Mouse (Mus musculus) CH12.LX (cell line): ENCODE data around the gene Rel. TPM values are rescaled to one million over a fixed set of nuclear protein-coding genes. Genes with fewer than 3 reads are reported as not detected.

Source experiments
- DNase-seq: peaks from one replicate; pipeline ENCODE4 v3.0.0-alpha.2; 2013; ENCODE audit errors: extremely low read depth
- H3K27ac ChIP-seq: 2 replicates; pipeline ENCODE4 v1.5.1; 2012; ENCODE audit warnings: low read depth, mild to moderate bottlenecking, control low read depth, moderate library complexity; ENCODE audit not compliant: insufficient read depth
- H3K27me3 ChIP-seq: replicated peaks from 2 replicates; pipeline ENCODE3; 2012; ENCODE audit warnings: inconsistent platforms
- H3K36me3 ChIP-seq, 2 experiments: replicated peaks in 1 of 2; 2 replicates each; pipeline versions ENCODE3 to v1.6.1; 2012; ENCODE audit warnings: inconsistent platforms in 1 of 2, low read length in 1 of 2, mild to moderate bottlenecking in 1 of 2, mixed read lengths in 1 of 2, moderate library complexity in 1 of 2; ENCODE audit not compliant: control insufficient read depth in 1 of 2, insufficient read depth in 1 of 2
- H3K4me1 ChIP-seq, 2 experiments: 2 replicates each; pipeline ENCODE4 v1.6.1; 2012; ENCODE audit warnings: inconsistent platforms in 1 of 2, moderate library complexity in 1 of 2; ENCODE audit not compliant: insufficient read depth in 2 of 2, control insufficient read depth in 1 of 2
- H3K4me2 ChIP-seq: 2 replicates; pipeline ENCODE4 v1.6.1; 2012; ENCODE audit warnings: low read depth, mild to moderate bottlenecking, control low read depth; ENCODE audit not compliant: poor library complexity, insufficient read depth, severe bottlenecking
- H3K4me3 ChIP-seq, 3 experiments: fragments of 150-350 bp in 1 of 3; sonication (generic) in 1 of 3; replicated peaks in 1 of 3; 2 replicates each; pipeline versions ENCODE3 to v1.5.1; 2011 to 2012; ENCODE audit warnings: low read depth in 2 of 3, low read length in 2 of 3, mild to moderate bottlenecking in 2 of 3, moderate library complexity in 2 of 3, control low read depth in 1 of 3, improper control_type of control experiment in 1 of 3, inconsistent platforms in 1 of 3, mixed read lengths in 1 of 3; ENCODE audit not compliant: poor library complexity in 1 of 3
- H3K79me2 ChIP-seq: replicated peaks from 2 replicates; pipeline ENCODE4 v1.6.1; 2012; ENCODE audit warnings: mild to moderate bottlenecking, moderate library complexity; ENCODE audit not compliant: control insufficient read depth, poor library complexity, insufficient read depth, severe bottlenecking; ENCODE audit errors: extremely low read depth
- H3K9ac ChIP-seq: 2 replicates; pipeline ENCODE4 v1.6.1; 2012; ENCODE audit warnings: low read depth, mild to moderate bottlenecking, control low read depth, moderate library complexity; ENCODE audit not compliant: insufficient read depth
- H3K9me3 ChIP-seq: replicated peaks from 2 replicates; pipeline ENCODE3; 2012; ENCODE audit warnings: low read length, inconsistent platforms, mixed read lengths
- BHLHE40 ChIP-seq: IDR thresholded peaks from 2 replicates; pipeline ENCODE4 v1.6.1; 2011; ENCODE audit warnings: mild to moderate bottlenecking, low read depth, low read length, improper control_type of control experiment
- CHD1 ChIP-seq: IDR thresholded peaks from 2 replicates; pipeline ENCODE4 v1.6.1; 2012; ENCODE audit warnings: low read depth, low read length, improper control_type of control experiment, inconsistent platforms
- CHD2 ChIP-seq: IDR thresholded peaks from 2 replicates; pipeline ENCODE4 v1.6.1; 2011; ENCODE audit warnings: low read length, improper control_type of control experiment
- E2F4 ChIP-seq: IDR thresholded peaks from 2 replicates; pipeline ENCODE4 v1.6.1; 2011; ENCODE audit warnings: low read depth, low read length, improper control_type of control experiment; ENCODE audit not compliant: insufficient replicate concordance
- ELF1 ChIP-seq: IDR thresholded peaks from 2 replicates; pipeline ENCODE4 v1.6.1; 2014; ENCODE audit warnings: low read depth, mild to moderate bottlenecking, inconsistent platforms, low read length, improper control_type of control experiment
- EP300 ChIP-seq: IDR thresholded peaks from 2 replicates; pipeline ENCODE4 v1.6.1; 2011; ENCODE audit warnings: low read length, improper control_type of control experiment
- ETS1 ChIP-seq: conservative IDR thresholded peaks from 2 replicates; pipeline ENCODE4 v1.6.1; 2012; ENCODE audit warnings: low read depth, mild to moderate bottlenecking, inconsistent platforms, low read length, improper control_type of control experiment, moderate library complexity
- GABPA ChIP-seq: IDR thresholded peaks from 2 replicates; pipeline ENCODE4 v1.6.1; 2012; ENCODE audit warnings: low read depth, low read length, improper control_type of control experiment, inconsistent platforms; ENCODE audit not compliant: insufficient replicate concordance
- HCFC1 ChIP-seq: IDR thresholded peaks from 2 replicates; pipeline ENCODE4 v1.6.1; 2012; ENCODE audit warnings: low read depth, mild to moderate bottlenecking, inconsistent platforms, low read length, improper control_type of control experiment
- IRF4 ChIP-seq: IDR thresholded peaks from 2 replicates; pipeline ENCODE4 v1.6.1; 2014; ENCODE audit warnings: low read depth, mild to moderate bottlenecking, inconsistent platforms, low read length, improper control_type of control experiment
- JUN ChIP-seq: IDR thresholded peaks from 2 replicates; pipeline ENCODE4 v1.6.1; 2011; ENCODE audit warnings: low read depth, mild to moderate bottlenecking, low read length, improper control_type of control experiment, moderate library complexity; ENCODE audit not compliant: insufficient read depth
- JUND ChIP-seq: conservative IDR thresholded peaks from 2 replicates; pipeline ENCODE4 v1.6.1; 2011; ENCODE audit warnings: low read depth, low read length, improper control_type of control experiment
- KAT2A ChIP-seq: IDR thresholded peaks from 2 replicates; pipeline ENCODE4 v1.6.1; 2012; ENCODE audit warnings: low read length, improper control_type of control experiment, inconsistent platforms; ENCODE audit not compliant: insufficient replicate concordance
- MAFK ChIP-seq: IDR thresholded peaks from 2 replicates; pipeline ENCODE4 v1.6.1; 2011; ENCODE audit warnings: low read length, improper control_type of control experiment; ENCODE audit not compliant: insufficient replicate concordance
- MAX ChIP-seq: IDR thresholded peaks from 2 replicates; pipeline ENCODE4 v1.6.1; 2011; ENCODE audit warnings: low read length, improper control_type of control experiment
- MAZ ChIP-seq: IDR thresholded peaks from 2 replicates; pipeline ENCODE4 v1.6.1; 2012; ENCODE audit warnings: low read depth, mild to moderate bottlenecking, inconsistent platforms, low read length, improper control_type of control experiment, moderate library complexity
- MEF2A ChIP-seq: IDR thresholded peaks from 2 replicates; pipeline ENCODE4 v1.6.1; 2014; ENCODE audit warnings: low read depth, mild to moderate bottlenecking, inconsistent platforms, low read length, improper control_type of control experiment, borderline replicate concordance
- MXI1 ChIP-seq: IDR thresholded peaks from 2 replicates; pipeline ENCODE4 v1.6.1; 2011; ENCODE audit warnings: mild to moderate bottlenecking, low read depth, low read length, improper control_type of control experiment
- MYC ChIP-seq: IDR thresholded peaks from 2 replicates; pipeline ENCODE4 v1.6.1; 2011; ENCODE audit warnings: low read depth, mild to moderate bottlenecking, improper control_type of control experiment, low read length
- NELFE ChIP-seq: IDR thresholded peaks from 2 replicates; pipeline ENCODE4 v1.6.1; 2011; ENCODE audit warnings: low read depth, low read length, improper control_type of control experiment
- NRF1 ChIP-seq: IDR thresholded peaks from 2 replicates; pipeline ENCODE4 v1.6.1; 2014; ENCODE audit warnings: low read depth, mild to moderate bottlenecking, inconsistent platforms, low read length, improper control_type of control experiment, moderate library complexity
- PAX5 ChIP-seq: IDR thresholded peaks from 2 replicates; pipeline ENCODE4 v1.6.1; 2012; ENCODE audit warnings: low read length, inconsistent platforms, mixed read lengths
- POLR2A ChIP-seq: IDR thresholded peaks from 2 replicates; pipeline ENCODE4 v1.6.1; 2011; ENCODE audit warnings: low read depth, mild to moderate bottlenecking, improper control_type of control experiment, low read length
- POLR2AphosphoS2 ChIP-seq: IDR thresholded peaks from 2 replicates; pipeline ENCODE4 v1.6.1; 2011; ENCODE audit warnings: low read depth, low read length, improper control_type of control experiment
- RAD21 ChIP-seq: IDR thresholded peaks from 2 replicates; pipeline ENCODE4 v1.6.1; 2011; ENCODE audit warnings: low read depth, mild to moderate bottlenecking, low read length, improper control_type of control experiment, moderate library complexity
- RCOR1 ChIP-seq: conservative IDR thresholded peaks from 2 replicates; pipeline ENCODE4 v1.6.1; 2012; ENCODE audit warnings: low read depth, mild to moderate bottlenecking, inconsistent platforms, low read length, improper control_type of control experiment
- SIN3A ChIP-seq: IDR thresholded peaks from 2 replicates; pipeline ENCODE4 v1.6.1; 2012; ENCODE audit warnings: low read length, improper control_type of control experiment, inconsistent platforms
- SMC3 ChIP-seq: IDR thresholded peaks from 2 replicates; pipeline ENCODE4 v1.6.1; 2011; ENCODE audit warnings: low read depth, low read length, improper control_type of control experiment
- TBP ChIP-seq: conservative IDR thresholded peaks from 2 replicates; pipeline ENCODE4 v1.6.1; 2011; ENCODE audit warnings: low read depth, low read length, improper control_type of control experiment
- UBTF ChIP-seq: IDR thresholded peaks from 2 replicates; pipeline ENCODE4 v1.6.1; 2012; ENCODE audit warnings: low read depth, mild to moderate bottlenecking, inconsistent platforms, low read length, improper control_type of control experiment, moderate library complexity
- USF1 ChIP-seq: IDR thresholded peaks from 2 replicates; pipeline ENCODE4 v1.6.1; 2014; ENCODE audit warnings: low read depth, mild to moderate bottlenecking, inconsistent platforms, low read length, improper control_type of control experiment
- USF2 ChIP-seq: conservative IDR thresholded peaks from 2 replicates; pipeline ENCODE4 v1.6.1; 2011; ENCODE audit warnings: low read depth, low read length, improper control_type of control experiment
- ZC3H11A ChIP-seq: IDR thresholded peaks from 2 replicates; pipeline ENCODE4 v1.6.1; 2012; ENCODE audit warnings: low read depth, mild to moderate bottlenecking, inconsistent platforms, low read length, improper control_type of control experiment
- ZKSCAN1 ChIP-seq: IDR thresholded peaks from 2 replicates; pipeline ENCODE4 v1.6.1; 2012; ENCODE audit warnings: low read depth, inconsistent platforms, low read length, improper control_type of control experiment, borderline replicate concordance
- ZMIZ1 ChIP-seq: IDR thresholded peaks from 2 replicates; pipeline ENCODE4 v1.6.1; 2012; ENCODE audit warnings: low read depth, mild to moderate bottlenecking, inconsistent platforms, low read length, improper control_type of control experiment
- ZNF384 ChIP-seq: IDR thresholded peaks from 2 replicates; pipeline ENCODE4 v1.6.1; 2012; ENCODE audit warnings: low read depth, low read length, improper control_type of control experiment, inconsistent platforms
- dilution Hi-C: fragments of 300-500 bp; cut with MboI; formaldehyde crosslinking; loops from 2 replicates; pipeline ENCODE4 v1.14.3; 2020; ENCODE audit warnings: low sequenced_read_pairs; ENCODE audit not compliant: extremely low pct_unique_long_range_greater_than_20kb, extremely low pct_ligation_motif_present
- in situ Hi-C: fragments of 300-500 bp; cut with MboI; formaldehyde crosslinking; loops from 3 replicates; pipeline ENCODE4 v1.14.3; 2019; ENCODE audit warnings: low sequenced_read_pairs, low pct_ligation_motif_present, low pct_unique_long_range_greater_than_20kb, mixed read lengths
- polyA plus RNA-seq: library from polyadenylated mRNA; unstranded; fragments of >175 nt; gene quantifications from 2 replicates; pipeline ENCODE4 v1.2.1, GENCODE M21; 2012; ENCODE audit warnings: low read depth; ENCODE audit not compliant: insufficient read length
- total RNA-seq, 2 experiments: library from RNA; depleted of rRNA; stranded (reverse); fragments of 300-350 nt in 1 of 2; fragments of >200 nt in 1 of 2; gene quantifications; 2 replicates each; pipeline ENCODE4 v1.2.3; 2012 to 2014

Rel gene
- total and polyA plus RNA-seq, 3 experiments, result 26.2 to 38.1 (median 28.4) TPM

- TF ChIP-seq PAX5 (no peak), MYC (peak; percentile 94), NRF1 (no peak), ELF1 (peak; percentile 79), MAFK (peak; percentile 83), BHLHE40 (peak; percentile 86)
Observed at GRCm38 (mm10) chr11:23754329-23754728, 16.4 kb downstream of the Rel start (continued).

- H3K4me2 ChIP-seq, result peak overlapping the region; percentile 80
- H3K4me1 ChIP-seq, result peaks cover 23 to 77% of the 10 kb centered on the region in 2 experiments
- peaks cover 71% of the 10 kb centered on the region for H3K79me2 ChIP-seq
- in situ Hi-C loops, result no loop called here
- H3K9me3 ChIP-seq, result no peaks in the 10 kb centered on the region
- dilution Hi-C loops, result no loop called here
- H3K27me3 ChIP-seq, result no peaks in the 10 kb centered on the region
- DNase-seq, result peak; percentile 60
- H3K36me3 ChIP-seq, result peaks cover 50 to 78% of the 10 kb centered on the region in 2 experiments
- H3K4me3 ChIP-seq, result no peak overlapping the region
- H3K9ac ChIP-seq, result peak overlapping the region; percentile 61
- peak overlapping the region; percentile 77; the same call in 1 of the 2 replicates for H3K27ac ChIP-seq
- TF ChIP-seq JUN, result peak; percentile 96
- no peak for TF ChIP-seq NELFE
- no peak for TF ChIP-seq HCFC1
- no peak for TF ChIP-seq SIN3A
- TF ChIP-seq POLR2AphosphoS2, result no peak
- no peak for TF ChIP-seq PAX5
- TF ChIP-seq ELF1, result no peak
- no peak for TF ChIP-seq SMC3
- no peak for TF ChIP-seq GABPA
- TF ChIP-seq EP300, result peak; percentile 99
- TF ChIP-seq POLR2A, result peak; percentile 17; the same call in 1 of the 2 replicates
- no peak; the same call in 1 of the 2 replicates for TF ChIP-seq RCOR1
- no peak for TF ChIP-seq ZC3H11A
- TF ChIP-seq USF2, result no peak
- TF ChIP-seq USF1, result no peak
- TF ChIP-seq JUND, result peak; percentile 91
- 0 out of 2 replicates have a peak, but pooled peaks have one; percentile 22 for TF ChIP-seq MAFK
- no peak for TF ChIP-seq TBP
- peak; percentile 90 for TF ChIP-seq MEF2A
- peak; percentile 38; the same call in 1 of the 2 replicates for TF ChIP-seq ZNF384
- TF ChIP-seq ZMIZ1, result no peak
- no peak for TF ChIP-seq NRF1
- TF ChIP-seq MXI1, result no peak
- TF ChIP-seq MAZ, result no peak
- no peak for TF ChIP-seq CHD1
- TF ChIP-seq MAX, result 0 out of 2 replicates have a peak, but pooled peaks have one; percentile 52
- TF ChIP-seq IRF4, result peak; percentile 97
- no peak for TF ChIP-seq KAT2A
- no peak for TF ChIP-seq RAD21
- peak; percentile 80 for TF ChIP-seq ETS1
- TF ChIP-seq E2F4, result 0 out of 2 replicates have a peak, but pooled peaks have one; percentile 37
- TF ChIP-seq CHD2, result peak; percentile 49; the same call in 1 of the 2 replicates
- TF ChIP-seq MYC, result peak; percentile 71; the same call in 1 of the 2 replicates
- TF ChIP-seq ZKSCAN1, result no peak
- TF ChIP-seq UBTF, result no peak
Observed at GRCm38 (mm10) chr11:23753136-23753710, 17.5 kb downstream of the Rel start.
